Comparison of ENCODE assay signal across 21 mouse cellular contexts in genomic region chr6:51161149-51161548, GRCm38 (mm10).
DNase-seq lines count a peak whose midpoint lies in the region; ATAC-seq and TF ChIP-seq lines count a peak whose summit lies in the region.
"Had no signal": no experiment of that assay in that cellular context is flagged by ENCODE, and none has a peak within 500 bp of the region (broad histone marks: within the 10 kb centered on the region; RNA-seq: fewer than 3 reads in every experiment).

No protein-coding gene starts in this region.

- H3K4me2 ChIP-seq in hindbrain, embryonic 12.5 days (replicated peaks) = no peak overlapping the region
- H3K4me2 ChIP-seq: intestine, embryonic 15.5 days; midbrain, embryonic 11.5 days; neural tube, embryonic 15.5 days had no signal

- ATAC-seq in hindbrain, embryonic 12.5 days (ENCODE audit: low FRiP score) = no peak
- ATAC-seq: forebrain, postnatal 0 days; hindbrain, embryonic 16.5 days; intestine, embryonic 15.5 days had no signal

- H3K9me3 ChIP-seq in hindbrain, embryonic 10.5 days = no peaks in the 10 kb centered on the region
- no peaks in the 10 kb centered on the region for H3K9me3 ChIP-seq in hindbrain, embryonic 12.5 days (replicated peaks)
- H3K9me3 ChIP-seq: forebrain, embryonic 10.5 days; intestine, embryonic 15.5 days; neural tube, embryonic 15.5 days had no signal

- no peak for TF ChIP-seq POLR2A in embryonic fibroblast, embryonic 13.5 days (IDR thresholded peaks at IDR 0.05; ENCODE audit: low read depth, low read length)

- H3K27ac ChIP-seq in hindbrain, embryonic 10.5 days = peak overlapping the region; percentile 64; the same call in 1 of the 2 replicates
- no peak overlapping the region for H3K27ac ChIP-seq in hindbrain, embryonic 12.5 days
- peak overlapping the region; percentile 98; the same call in 1 of the 2 replicates for H3K27ac ChIP-seq in embryonic fibroblast, embryonic 13.5 days (ENCODE audit: insufficient read depth, low read length)
- H3K27ac ChIP-seq: forebrain, embryonic 10.5 days; intestine, embryonic 15.5 days; neural tube, embryonic 15.5 days; stomach, postnatal 0 days had no signal

- no peak overlapping the region for H3K4me3 ChIP-seq in hindbrain, embryonic 10.5 days
- H3K4me3 ChIP-seq in hindbrain, embryonic 12.5 days = no peak overlapping the region
- no peak overlapping the region for H3K4me3 ChIP-seq in embryonic fibroblast, embryonic 13.5 days (ENCODE audit: insufficient read depth, low read length)
- H3K4me3 ChIP-seq: forebrain, embryonic 10.5 days; intestine, embryonic 15.5 days; neural tube, embryonic 15.5 days had no signal

- intact Hi-C loops in heart, postnatal 10 days (cut with DNase I) = loop anchor here (10.0 kb wide), 1 partner anchor 186 kb away; no protein-coding TSS in a partner anchor

- H3K4me1 ChIP-seq in hindbrain, embryonic 10.5 days (replicated peaks) = peaks cover 31% of the 10 kb centered on the region
- 0 out of 2 replicates have a peak, but pooled peaks cover 8% of the 10 kb centered on the region for H3K4me1 ChIP-seq in hindbrain, embryonic 12.5 days
- peaks cover 20% of the 10 kb centered on the region for H3K4me1 ChIP-seq in embryonic fibroblast, embryonic 13.5 days (ENCODE audit: control insufficient read depth, insufficient read depth, low read length)

- no peaks in the 10 kb centered on the region for H3K36me3 ChIP-seq in hindbrain, embryonic 10.5 days
- no peaks in the 10 kb centered on the region for H3K36me3 ChIP-seq in hindbrain, embryonic 12.5 days
- H3K36me3 ChIP-seq: forebrain, embryonic 10.5 days; intestine, embryonic 15.5 days; neural tube, embryonic 15.5 days had no signal

- TF ChIP-seq CTCF in embryonic fibroblast, embryonic 13.5 days (IDR thresholded peaks at IDR 0.05; ENCODE audit: borderline replicate concordance, insufficient read depth, low read length) = no peak

- 80% methylated on average over 6 of the region's 6 CpGs for WGBS in hindbrain, embryonic 10.5 days
- 73% methylated on average over 6 of the region's 6 CpGs for WGBS in hindbrain, embryonic 12.5 days

- no peaks in the 10 kb centered on the region; the same call in 1 of the 2 replicates for H3K27me3 ChIP-seq in hindbrain, embryonic 10.5 days (ENCODE audit: insufficient read depth, poor library complexity, severe bottlenecking)
- no peaks in the 10 kb centered on the region for H3K27me3 ChIP-seq in hindbrain, embryonic 12.5 days
- H3K27me3 ChIP-seq: intestine, embryonic 15.5 days; neural tube, embryonic 15.5 days had no signal

- DNase-seq in heart, adult 11 months = peak; percentile 95
- no peak for DNase-seq in heart, postnatal 10 days
- no peak for DNase-seq in hindbrain, embryonic 10.5 days (ENCODE audit: low spot score)
- DNase-seq in cerebellum, postnatal 10 days = no peak
- no peak for DNase-seq in urinary bladder, postnatal 25 days (ENCODE audit: low spot score)
- DNase-seq: cerebellum, adult 11-12 months; cerebellum, postnatal 14 days; forebrain, postnatal 0 days; gastrocnemius, postnatal 36 days; kidney, adult 8-10 months; kidney, postnatal 10 days; thymus, adult 2 months; thymus, postnatal 4 days had no signal

- no peak overlapping the region for H3K9ac ChIP-seq in hindbrain, embryonic 12.5 days
- H3K9ac ChIP-seq: forebrain, postnatal 0 days; intestine, embryonic 15.5 days; neural tube, embryonic 15.5 days had no signal
